Mouse (Mus musculus) E14TG2a.4 (cell line): ENCODE measurements around the gene Rsl1d1.

Experiments
- H3K27me3 ChIP-seq: 2 replicates; pipeline ENCODE4 v1.6.1; 2014; ENCODE audit warnings: low read length, control low read depth; ENCODE audit not compliant: insufficient read depth
- H3K36me3 ChIP-seq: 2 replicates; pipeline ENCODE4 v1.6.1; 2014; ENCODE audit warnings: low read length, control low read depth; ENCODE audit not compliant: insufficient read depth
- H3K4me1 ChIP-seq: replicated peaks from 2 replicates; pipeline ENCODE4 v1.6.1; 2014; ENCODE audit warnings: low read depth, low read length, control low read depth
- H3K4me3 ChIP-seq: replicated peaks from 2 replicates; pipeline ENCODE4 v1.5.1; 2014; ENCODE audit warnings: mild to moderate bottlenecking, low read length
- H3K9me3 ChIP-seq: 2 replicates; pipeline ENCODE4 v1.6.1; 2014; ENCODE audit warnings: low read length, control low read depth
- CTCF ChIP-seq: conservative IDR thresholded peaks from 2 replicates; pipeline ENCODE4 v1.5.1; 2014; ENCODE audit warnings: low read length
- NANOG ChIP-seq: IDR thresholded peaks from 2 replicates; pipeline ENCODE4 v1.6.1; 2014; ENCODE audit warnings: borderline replicate concordance, low read length, mixed read lengths
- POU5F1 ChIP-seq: IDR thresholded peaks from 2 replicates; pipeline ENCODE4 v1.6.1; 2014; ENCODE audit warnings: low read length, borderline replicate concordance

Gene Rsl1d1

DNA sequence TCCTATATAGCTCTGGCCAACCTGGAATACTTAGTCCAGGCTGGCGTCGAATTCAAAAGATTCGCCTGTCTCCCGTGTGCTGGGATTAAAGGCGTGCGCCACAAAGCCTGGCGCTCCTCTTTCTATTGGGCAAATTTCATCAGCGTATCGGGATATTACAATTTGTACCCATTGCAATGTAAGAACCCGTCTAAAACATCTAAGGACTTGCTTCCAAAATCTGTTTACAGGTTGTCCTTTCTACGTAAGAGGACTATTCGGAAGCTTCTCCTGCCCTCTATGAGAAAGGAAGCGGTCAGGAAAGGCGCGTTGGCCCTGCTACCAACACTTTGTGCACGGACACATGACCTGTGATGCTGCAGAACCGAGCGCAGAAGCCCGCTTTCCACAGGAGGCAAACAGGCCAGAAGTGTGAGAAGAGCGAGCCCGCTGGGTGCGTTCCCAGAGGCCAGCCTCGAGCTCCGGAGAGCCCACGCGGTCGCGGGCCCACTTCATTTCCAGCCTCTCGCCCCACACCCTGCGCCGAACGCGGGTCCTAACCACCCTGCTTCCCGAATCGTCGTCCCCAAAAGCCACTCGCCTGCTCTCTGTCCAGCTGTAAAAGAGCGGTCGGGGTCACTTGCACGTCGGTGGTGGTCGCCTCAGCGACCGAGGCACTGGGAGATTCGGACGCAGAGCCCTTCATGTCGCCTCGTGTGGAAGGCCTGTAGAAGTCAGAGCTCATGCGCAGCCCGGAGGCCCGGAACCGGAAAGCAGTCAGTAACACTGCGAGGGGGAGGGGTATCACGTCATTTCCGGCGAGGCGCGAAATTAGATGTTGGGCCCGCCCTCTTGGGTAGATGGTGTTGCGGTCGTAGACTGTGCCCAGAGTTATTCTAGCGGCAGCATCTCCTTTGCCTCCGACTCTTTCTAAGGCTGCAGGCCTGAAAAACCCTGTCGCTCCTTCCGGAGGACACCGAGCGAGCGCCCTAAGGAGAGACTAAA lies at the start of gene Rsl1d1:
Rsl1d1 (minus strand) TSS at position 761 of the 984 bp plus-strand sequence.
- H3K4me1 ChIP-seq, result peaks cover 61% of the 10 kb centered on the region
- H3K4me3 ChIP-seq, result peak within 1 kb of the TSS; percentile 95

DNA sequence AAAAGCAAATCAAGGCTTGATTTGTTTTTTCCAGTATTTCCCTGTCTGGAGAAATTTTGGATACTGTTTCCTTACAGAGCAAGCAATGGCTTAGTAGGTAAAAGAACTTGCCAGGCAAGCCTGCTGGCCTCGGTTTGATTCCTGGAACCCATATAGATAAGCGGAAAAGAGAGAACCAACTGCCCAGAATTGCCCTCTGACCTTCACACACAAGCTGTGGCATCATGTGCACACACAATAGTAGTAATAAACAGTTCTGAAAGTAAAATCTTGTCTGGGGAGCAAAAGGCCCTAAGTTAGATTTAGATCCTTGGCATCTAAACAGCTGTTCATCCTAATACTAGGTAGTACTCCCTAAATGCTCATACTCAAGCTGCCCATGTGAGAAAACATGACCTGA lies 44.7 kb upstream of the Rsl1d1 start:
- Histone ChIP-seq H3K9me3 (no peaks in the 10 kb centered on the region), H3K4me3 (no peak overlapping the region), H3K4me1 (peaks cover 81% of the 10 kb centered on the region), H3K27me3 (no peaks in the 10 kb centered on the region), H3K36me3 (peaks cover 34% of the 10 kb centered on the region)
- TF ChIP-seq NANOG, result no peak
- TF ChIP-seq CTCF, result no peak
- no peak for TF ChIP-seq POU5F1

More for the DNA sequence above, at the start of gene Rsl1d1:
- Histone ChIP-seq H3K36me3 (peaks cover 74% of the 10 kb centered on the region), H3K27me3 (no peaks in the 10 kb centered on the region), H3K9me3 (no peaks in the 10 kb centered on the region)
- TF ChIP-seq CTCF (no peak), POU5F1 (no peak), NANOG (no peak)

DNA sequence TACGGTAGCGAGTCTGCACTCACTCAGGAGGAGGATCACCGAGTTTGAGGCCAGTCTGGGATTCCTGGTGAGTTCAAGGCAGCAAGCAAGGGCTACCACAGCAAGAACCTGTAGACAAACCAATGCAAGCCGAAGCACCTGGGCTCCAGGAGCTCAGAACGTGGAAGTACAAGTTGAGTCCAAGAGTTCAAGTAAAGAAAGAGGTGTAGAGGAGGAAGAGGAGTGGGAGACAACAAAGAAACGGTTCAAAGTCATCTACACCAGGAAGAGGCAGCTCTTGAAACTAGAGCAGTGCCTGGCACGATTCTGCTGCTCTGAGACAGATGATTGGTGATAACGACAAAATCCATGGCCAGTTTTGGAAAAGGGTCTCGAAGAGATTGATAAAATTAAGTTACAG lies 42.6 kb upstream of the Rsl1d1 start:
- Histone ChIP-seq H3K4me1 (peaks cover 81% of the 10 kb centered on the region), H3K9me3 (no peaks in the 10 kb centered on the region), H3K27me3 (no peaks in the 10 kb centered on the region), H3K4me3 (peak overlapping the region; percentile 5; the same call in 1 of the 2 replicates), H3K36me3 (peaks cover 29% of the 10 kb centered on the region)
- TF ChIP-seq NANOG, result no peak
- no peak for TF ChIP-seq POU5F1
- TF ChIP-seq CTCF, result no peak

DNA sequence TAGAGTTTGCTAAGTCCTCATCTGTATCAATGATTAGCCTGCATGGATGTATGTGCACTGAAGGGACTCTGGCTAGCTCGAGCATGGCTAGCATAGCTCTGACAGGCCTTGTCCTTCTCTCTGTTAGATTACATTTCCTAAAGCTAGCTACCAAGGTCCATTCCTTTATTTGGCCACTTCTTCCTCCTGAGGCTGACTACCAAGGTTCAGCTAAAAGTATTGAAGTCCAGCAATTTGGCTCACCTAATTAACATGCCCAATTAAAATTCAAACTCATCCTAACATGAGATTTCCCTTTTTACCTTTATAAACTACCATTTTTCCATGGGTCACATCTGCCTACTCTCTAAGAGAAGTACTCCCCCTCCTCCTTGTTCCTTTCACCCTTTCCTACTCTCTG lies 39.3 kb upstream of the Rsl1d1 start:
- Histone ChIP-seq H3K27me3 (no peaks in the 10 kb centered on the region), H3K36me3 (peaks cover 42% of the 10 kb centered on the region), H3K4me1 (peaks cover 65% of the 10 kb centered on the region), H3K9me3 (no peaks in the 10 kb centered on the region), H3K4me3 (no peak overlapping the region)
- no peak for TF ChIP-seq CTCF
- no peak for TF ChIP-seq POU5F1

DNA sequence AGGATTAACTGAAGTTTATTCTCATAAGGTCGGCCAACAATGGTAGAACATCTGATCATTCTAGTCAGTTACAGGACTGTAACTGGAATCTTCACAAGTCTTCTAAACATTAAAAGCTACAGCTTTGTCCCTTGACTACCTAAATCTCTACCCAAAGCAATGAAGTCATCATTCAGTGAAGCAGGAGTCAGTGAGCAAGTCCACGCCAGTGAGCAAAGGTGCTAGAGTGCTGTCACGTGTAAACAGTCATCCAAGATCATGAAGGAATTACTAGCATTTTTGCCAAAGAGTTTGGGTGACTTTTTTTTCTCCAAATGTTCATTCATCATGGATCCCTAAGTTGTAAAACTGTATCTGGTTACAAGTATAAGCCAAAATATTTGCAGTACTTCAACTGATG lies 14.7 kb upstream of the Rsl1d1 start:
- TF ChIP-seq CTCF (no peak), NANOG (no peak), POU5F1 (no peak)
- H3K27me3 ChIP-seq, result no peaks in the 10 kb centered on the region
- peaks cover 7% of the 10 kb centered on the region for H3K4me1 ChIP-seq
- no peak overlapping the region for H3K4me3 ChIP-seq
- no peaks in the 10 kb centered on the region for H3K9me3 ChIP-seq
- H3K36me3 ChIP-seq, result peaks cover 93% of the 10 kb centered on the region

DNA sequence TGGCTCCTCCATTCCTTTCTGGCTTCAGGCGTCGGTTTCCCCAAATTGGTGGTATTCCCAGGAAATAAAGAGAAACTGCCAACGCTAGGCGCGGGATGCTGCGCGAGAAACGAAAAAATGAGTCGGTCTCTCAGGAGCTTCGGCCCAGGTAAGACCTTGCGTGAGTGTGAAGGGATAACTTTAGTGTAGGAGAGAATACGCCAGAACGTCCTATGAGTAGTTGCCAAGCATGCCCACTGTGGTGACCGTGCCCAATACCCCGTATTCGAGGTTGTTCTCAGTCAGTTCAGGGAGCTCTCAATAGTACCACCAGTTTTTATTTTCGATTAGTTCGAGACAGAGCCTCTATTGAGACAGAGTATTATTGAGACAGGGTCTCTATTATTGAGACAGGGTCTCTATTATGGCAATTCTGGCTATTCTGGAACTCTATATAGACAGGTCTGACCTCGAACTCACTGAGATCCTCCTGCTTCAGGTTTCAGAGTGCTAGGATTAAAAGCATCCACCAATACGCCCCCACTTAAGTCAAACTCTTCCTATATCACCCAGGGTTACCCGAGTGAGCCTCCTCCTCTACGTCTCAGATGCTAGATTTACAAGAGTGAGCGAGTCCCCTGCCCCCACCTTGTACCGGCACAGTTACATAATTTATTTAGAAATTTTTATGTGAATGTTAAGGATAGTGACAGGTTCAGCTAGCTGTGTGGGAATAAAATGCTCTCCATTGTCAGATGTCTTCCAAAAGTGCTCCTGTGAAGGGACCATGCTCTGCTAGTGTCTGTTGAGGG lies 664 bp upstream of the Rsl1d1 start:
- H3K36me3 ChIP-seq, result peaks cover 73% of the 10 kb centered on the region
- TF ChIP-seq POU5F1, result no peak
- TF ChIP-seq CTCF, result no peak
- TF ChIP-seq NANOG, result no peak
- peaks cover 52% of the 10 kb centered on the region for H3K4me1 ChIP-seq

DNA sequence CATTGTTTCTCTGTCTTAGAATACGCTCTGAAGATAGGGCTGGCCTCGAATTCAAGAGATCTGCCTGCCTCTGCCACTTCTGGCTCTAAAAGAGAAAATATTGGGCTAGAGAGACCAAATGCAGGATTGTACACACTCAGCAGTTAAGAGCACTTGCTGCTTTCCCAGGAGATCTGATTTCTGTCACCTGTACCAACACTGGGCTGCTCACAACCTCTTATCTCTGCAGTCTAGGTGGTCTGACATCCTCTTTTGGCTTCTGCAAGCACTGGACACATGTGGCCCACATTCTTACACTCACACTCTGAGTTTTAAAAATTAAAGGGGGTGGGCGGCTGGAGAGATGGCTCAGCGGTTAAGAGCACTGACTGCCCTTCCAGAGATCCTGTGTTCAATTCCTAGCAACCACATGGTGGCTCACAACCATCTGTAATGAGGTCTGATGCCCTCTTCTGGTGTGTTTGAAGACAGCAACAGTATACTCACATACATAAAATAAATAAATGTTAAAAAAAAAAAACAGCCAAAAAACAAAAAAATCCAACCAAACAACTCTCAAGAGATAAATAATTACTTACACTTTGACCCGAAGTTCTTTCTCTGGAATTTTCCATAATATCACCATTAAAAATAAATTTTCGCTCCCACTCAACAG lies 1.3 kb downstream of the Rsl1d1 start:
- Histone ChIP-seq H3K27me3 (no peaks in the 10 kb centered on the region), H3K4me1 (peaks cover 69% of the 10 kb centered on the region), H3K4me3 (peak overlapping the region; percentile 95), H3K9me3 (no peaks in the 10 kb centered on the region), H3K36me3 (peaks cover 74% of the 10 kb centered on the region)
- peak; percentile 13; the same call in 1 of the 2 replicates for TF ChIP-seq CTCF
- no peak for TF ChIP-seq NANOG
- TF ChIP-seq POU5F1, result no peak

More for the DNA sequence above, 664 bp upstream of the Rsl1d1 start:
- Histone ChIP-seq H3K4me3 (peak overlapping the region; percentile 95), H3K27me3 (no peaks in the 10 kb centered on the region), H3K9me3 (no peaks in the 10 kb centered on the region)

DNA sequence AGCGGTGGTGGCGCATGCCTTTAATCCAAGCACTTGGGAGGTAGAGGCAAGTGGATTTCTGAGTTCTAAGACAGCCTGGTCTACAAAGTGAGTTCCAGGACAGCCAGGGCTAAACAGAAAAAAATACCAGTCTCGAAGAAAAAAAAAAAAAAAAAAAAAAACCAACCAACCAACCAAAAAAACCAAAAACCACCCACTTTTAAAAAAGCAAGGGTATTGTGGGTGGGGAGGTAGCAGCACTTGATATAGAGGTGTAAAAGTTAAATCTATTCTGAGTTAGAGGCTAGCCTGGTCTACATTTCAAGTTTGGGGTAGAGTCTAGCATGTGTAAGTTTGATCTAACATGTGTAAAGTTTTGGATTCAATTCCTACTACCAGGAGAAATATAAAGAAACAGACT lies 2.9 kb downstream of the Rsl1d1 start:
- Histone ChIP-seq H3K4me3 (no peak overlapping the region), H3K36me3 (peaks cover 76% of the 10 kb centered on the region), H3K9me3 (no peaks in the 10 kb centered on the region), H3K27me3 (no peaks in the 10 kb centered on the region), H3K4me1 (peaks cover 68% of the 10 kb centered on the region)
- TF ChIP-seq NANOG, result no peak
- TF ChIP-seq CTCF, result no peak
- TF ChIP-seq POU5F1, result no peak
